Mouse (Mus musculus) bone marrow macrophage, adult 2 months (primary cell): ENCODE data around the gene Hand2.

ENCODE experiments used
- CTCF ChIP-seq: IDR thresholded peaks from 2 replicates; pipeline ENCODE4 v1.5.1; 2012; ENCODE audit warnings: low read depth, mild to moderate bottlenecking, low read length, moderate library complexity
- POLR2A ChIP-seq: IDR thresholded peaks from 2 replicates; pipeline ENCODE4 v1.6.1; 2012; ENCODE audit warnings: mild to moderate bottlenecking, low read depth, low read length, borderline replicate concordance

GRCm38 (mm10) chr8:57343731-57344315 is 23.0 kb downstream of the Hand2 start:
- TF ChIP-seq POLR2A (no peak), CTCF (no peak)
